Mouse (Mus musculus) lung, postnatal 0 days (tissue): ENCODE results near the gene Orc5. TPM values are rescaled to one million over a fixed set of nuclear protein-coding genes. Genes with fewer than 3 reads are reported as not detected.

Source experiments
- ATAC-seq: fragments of 200-750 bp; cut with Nextera tagmentation; 2 replicates; pipeline ENCODE4 v1.8.0; 2017; ENCODE audit warnings: moderate library complexity
- DNase-seq: peaks from one replicate; pipeline ENCODE4 v3.0.0-alpha.2; 2016; ENCODE audit warnings: low spot score
- H3K27ac ChIP-seq: fragments of 300-500 bp; sonication (generic); 2 replicates; pipeline ENCODE4 v1.5.1; 2014; ENCODE audit warnings: antibody characterized with exemption, mild to moderate bottlenecking, low read length, mixed read lengths
- H3K27me3 ChIP-seq: fragments of 300-500 bp; sonication (generic); replicated peaks from 2 replicates; pipeline ENCODE4 v1.6.1; 2014; ENCODE audit warnings: low read length, mixed read lengths; ENCODE audit not compliant: insufficient read depth
- H3K36me3 ChIP-seq: fragments of 300-500 bp; sonication (generic); 2 replicates; pipeline ENCODE4 v1.6.1; 2014; ENCODE audit warnings: low read length, mixed read lengths; ENCODE audit not compliant: insufficient read depth
- H3K4me1 ChIP-seq: fragments of 300-500 bp; sonication (generic); 2 replicates; pipeline ENCODE4 v1.6.1; 2014; ENCODE audit warnings: antibody characterized with exemption, low read depth, low read length, mixed read lengths; ENCODE audit not compliant: insufficient read depth
- H3K4me2 ChIP-seq: fragments of 300-500 bp; sonication (generic); replicated peaks from 2 replicates; pipeline ENCODE4 v1.6.1; 2014; ENCODE audit warnings: low read depth, mild to moderate bottlenecking, low read length, moderate library complexity, mixed read lengths
- H3K4me3 ChIP-seq: fragments of 300-500 bp; sonication (generic); 2 replicates; pipeline ENCODE4 v1.5.1; 2014; ENCODE audit warnings: low read depth, low read length
- H3K9ac ChIP-seq: fragments of 300-500 bp; sonication (generic); replicated peaks from 2 replicates; pipeline ENCODE4 v1.6.1; 2014; ENCODE audit warnings: low read depth, mild to moderate bottlenecking
- H3K9me3 ChIP-seq: fragments of 300-500 bp; sonication (generic); 2 replicates; pipeline ENCODE4 v1.6.1; 2016; ENCODE audit warnings: low read length, mixed read lengths
- CTCF ChIP-seq: IDR thresholded peaks from 2 replicates; pipeline ENCODE4 v1.5.1; 2016; ENCODE audit warnings: antibody characterized with exemption, mild to moderate bottlenecking
- EP300 ChIP-seq: IDR thresholded peaks from 2 replicates; pipeline ENCODE4 v1.6.1; 2016; ENCODE audit warnings: antibody characterized with exemption, mild to moderate bottlenecking, control low read depth
- WGBS: fragments of 180-500 bp; shearing (Covaris S2); extraction: QIAGEN DNeasy Blood & Tissue Kit; methylation state at CpG from one replicate; pipeline ENCODE4 v1.1.7; 2014; 5-methylcytosine and 5-hydroxymethylcytosine counted together
- polyA plus RNA-seq: library from polyadenylated mRNA; unstranded; fragments of >200 nt; fragmentation: Nextera tagmentation; extraction: Ambion mirVana; gene quantifications from 2 replicates; pipeline ENCODE4 v1.2.1, GENCODE M21; 2015

Orc5 gene
- 22.6 and 25.0 TPM in 2 replicates for polyA plus RNA-seq

DNA sequence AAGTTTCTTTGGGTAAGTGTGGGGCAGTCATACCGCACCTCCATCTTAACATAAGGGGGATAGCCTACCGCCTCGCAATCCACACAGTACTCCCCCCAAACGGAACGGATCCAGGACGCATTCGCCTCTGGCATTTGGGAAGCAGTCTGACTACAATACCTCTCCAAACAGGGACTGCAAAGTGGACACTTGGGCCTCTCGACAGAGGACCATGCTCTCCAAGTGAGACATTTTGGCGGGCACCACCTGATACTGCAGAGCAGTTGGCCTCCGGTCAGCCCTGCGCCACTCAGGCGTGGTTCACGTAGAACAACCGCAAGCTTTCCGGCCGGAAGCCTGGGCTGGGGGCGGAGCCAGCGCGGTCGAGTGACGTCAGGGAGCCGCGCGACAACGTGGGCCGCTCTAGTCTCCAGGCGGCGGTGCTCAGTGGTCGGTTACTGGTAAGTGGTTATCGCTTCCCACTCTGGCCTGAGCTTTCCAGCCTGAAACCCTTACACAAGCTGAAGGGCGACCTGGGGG is at the start of gene Orc5:
Orc5 (minus strand) TSS at position 397 of the 519 bp plus-strand sequence.
- ATAC-seq (peak; percentile 100), DNase-seq (peak; percentile 96)
- no peaks in the 10 kb centered on the region; the same call in 1 of the 2 replicates for H3K4me1 ChIP-seq
- peak; percentile 26 for TF ChIP-seq CTCF
- TF ChIP-seq EP300, result no peak
- H3K9me3 ChIP-seq, result no peaks in the 10 kb centered on the region
- H3K36me3 ChIP-seq, result peaks cover 8% of the 10 kb centered on the region
- peak within 1 kb of the TSS; percentile 82 for H3K4me2 ChIP-seq
- H3K27me3 ChIP-seq, result no peaks in the 10 kb centered on the region
- under 1% methylated on average over 31 of the region's 31 CpGs for WGBS
- peak within 1 kb of the TSS; percentile 75 for H3K4me3 ChIP-seq
- H3K9ac ChIP-seq, result peak within 1 kb of the TSS; percentile 86
- peak within 1 kb of the TSS; percentile 88 for H3K27ac ChIP-seq

DNA sequence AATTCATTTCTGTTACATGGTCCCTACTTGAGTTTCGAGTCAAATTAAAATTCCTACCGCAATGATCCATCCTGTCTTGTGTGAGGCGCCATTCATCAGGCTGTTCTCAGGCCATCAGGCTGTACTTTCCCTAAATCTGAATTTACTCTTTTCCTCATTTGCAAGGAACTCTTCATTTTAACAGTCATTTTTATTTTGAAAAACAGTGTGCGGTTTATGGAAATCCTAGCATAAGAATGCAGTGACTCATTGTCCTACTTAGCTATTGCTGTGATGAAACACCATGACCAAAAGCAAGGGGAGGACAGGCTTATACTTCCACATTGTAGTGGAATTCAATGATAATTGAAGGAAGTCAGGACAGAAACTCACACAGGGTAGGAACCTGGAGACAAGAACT is 46.8 kb upstream of the Orc5 start:
- TF ChIP-seq EP300 (no peak), CTCF (no peak)
- DNase-seq (no peak), ATAC-seq (no peak)
- no peaks in the 10 kb centered on the region for H3K36me3 ChIP-seq
- H3K4me2 ChIP-seq, result no peak overlapping the region
- no peak overlapping the region for H3K27ac ChIP-seq
- H3K27me3 ChIP-seq, result no peaks in the 10 kb centered on the region
- WGBS, result 95% methylated on average over 4 of the region's 4 CpGs
- no peak overlapping the region for H3K4me3 ChIP-seq
- no peak overlapping the region for H3K9ac ChIP-seq
- H3K4me1 ChIP-seq, result no peaks in the 10 kb centered on the region
- no peaks in the 10 kb centered on the region for H3K9me3 ChIP-seq

DNA sequence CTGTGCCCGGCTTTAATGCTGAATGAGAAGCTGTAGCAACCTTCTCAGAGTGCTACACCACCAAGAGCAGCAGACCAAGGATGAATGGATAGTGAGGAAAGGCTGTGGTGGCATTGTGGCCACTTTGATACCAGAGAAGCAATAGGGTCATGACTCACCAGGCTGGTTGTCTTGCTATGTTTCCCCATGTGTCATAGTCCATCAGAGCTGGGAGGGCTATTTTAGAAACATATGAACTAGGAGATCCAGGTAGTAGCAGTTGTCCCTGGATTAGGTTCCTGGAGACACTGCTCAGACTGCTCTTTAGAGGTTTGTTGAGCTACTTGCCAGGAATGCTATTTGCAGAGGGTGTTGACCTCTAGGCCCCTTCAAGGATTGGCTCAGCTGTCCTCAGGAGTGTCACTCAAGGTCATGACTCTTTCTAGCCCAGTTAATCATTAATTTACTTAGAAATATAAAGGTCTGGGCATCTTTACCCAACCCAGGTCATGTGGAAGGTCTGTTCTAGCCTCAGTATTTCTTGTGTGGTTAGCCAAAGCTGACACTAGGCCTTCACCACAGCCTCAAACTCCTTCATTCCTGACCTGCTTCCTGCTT is 39.2 kb upstream of the Orc5 start:
- TF ChIP-seq EP300 (no peak), CTCF (no peak)
- no peak for ATAC-seq
- 35% methylated on average over 1 of the region's 1 CpGs for WGBS

DNA sequence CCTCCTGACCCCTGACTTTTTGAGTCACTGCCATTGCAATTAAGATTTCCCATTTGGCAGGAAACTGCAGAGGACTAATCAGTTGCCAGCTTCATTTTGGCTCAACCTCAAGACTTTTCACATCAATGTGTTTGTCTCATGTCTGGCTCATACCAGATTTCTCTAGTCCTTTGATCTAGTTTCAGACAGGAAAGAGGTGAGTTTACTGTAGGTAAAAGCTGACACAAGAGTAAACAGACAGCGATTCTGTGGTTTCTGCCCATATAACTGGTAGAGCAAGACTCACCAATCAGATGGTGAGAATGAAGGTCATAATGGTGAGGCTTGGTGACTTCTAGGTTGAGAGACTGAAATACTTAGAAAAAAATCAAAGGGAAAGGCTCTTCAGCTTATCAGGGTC is 37.3 kb upstream of the Orc5 start:
- ATAC-seq, result no peak

More for the DNA sequence above, 39.2 kb upstream of the Orc5 start:
- DNase-seq, result no peak
- no peak overlapping the region for H3K9ac ChIP-seq
- H3K36me3 ChIP-seq, result no peaks in the 10 kb centered on the region
- H3K27me3 ChIP-seq, result no peaks in the 10 kb centered on the region
- H3K27ac ChIP-seq, result no peak overlapping the region
- no peaks in the 10 kb centered on the region for H3K4me1 ChIP-seq
- no peaks in the 10 kb centered on the region for H3K9me3 ChIP-seq
- H3K4me2 ChIP-seq, result no peak overlapping the region
- H3K4me3 ChIP-seq, result no peak overlapping the region

DNA sequence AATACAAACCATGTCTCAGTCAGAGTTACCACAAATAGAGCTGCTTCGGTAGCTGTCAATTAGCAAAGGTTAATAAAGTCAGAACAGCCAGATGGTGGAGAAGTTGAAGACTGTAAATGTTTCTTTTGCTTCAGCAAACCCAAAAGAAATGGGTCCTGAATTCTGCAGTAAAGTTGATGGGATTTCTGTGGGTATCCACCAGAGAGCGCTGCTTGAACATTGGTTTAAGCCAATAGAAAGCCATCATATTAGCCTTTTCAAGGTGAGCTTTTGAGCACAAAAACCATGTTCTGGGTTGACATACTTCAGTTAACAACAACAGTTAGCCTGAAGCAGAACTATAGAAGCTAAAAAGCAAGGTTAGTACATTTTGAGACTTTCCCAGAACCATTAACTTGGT is 34.3 kb upstream of the Orc5 start:
- H3K27ac ChIP-seq, result no peak overlapping the region
- H3K27me3 ChIP-seq, result no peaks in the 10 kb centered on the region
- no peak overlapping the region for H3K4me3 ChIP-seq
- WGBS, result 68% methylated on average over 2 of the region's 2 CpGs
- H3K4me1 ChIP-seq, result no peaks in the 10 kb centered on the region
- no peak overlapping the region for H3K4me2 ChIP-seq
- no peaks in the 10 kb centered on the region for H3K9me3 ChIP-seq
- peak; percentile 23; the same call in 1 of the 2 replicates for TF ChIP-seq CTCF
- TF ChIP-seq EP300, result no peak
- no peak for DNase-seq
- ATAC-seq, result no peak
- no peak overlapping the region for H3K9ac ChIP-seq
- no peaks in the 10 kb centered on the region for H3K36me3 ChIP-seq

More for the DNA sequence above, 37.3 kb upstream of the Orc5 start:
- Histone ChIP-seq H3K4me2 (no peak overlapping the region), H3K9me3 (no peaks in the 10 kb centered on the region), H3K27me3 (no peaks in the 10 kb centered on the region), H3K4me1 (no peaks in the 10 kb centered on the region), H3K27ac (no peak overlapping the region), H3K9ac (no peak overlapping the region), H3K4me3 (no peak overlapping the region), H3K36me3 (no peaks in the 10 kb centered on the region)
- no peak for DNase-seq
- TF ChIP-seq EP300 (no peak), CTCF (no peak)
- WGBS, result 19% methylated on average over 1 of the region's 1 CpGs

DNA sequence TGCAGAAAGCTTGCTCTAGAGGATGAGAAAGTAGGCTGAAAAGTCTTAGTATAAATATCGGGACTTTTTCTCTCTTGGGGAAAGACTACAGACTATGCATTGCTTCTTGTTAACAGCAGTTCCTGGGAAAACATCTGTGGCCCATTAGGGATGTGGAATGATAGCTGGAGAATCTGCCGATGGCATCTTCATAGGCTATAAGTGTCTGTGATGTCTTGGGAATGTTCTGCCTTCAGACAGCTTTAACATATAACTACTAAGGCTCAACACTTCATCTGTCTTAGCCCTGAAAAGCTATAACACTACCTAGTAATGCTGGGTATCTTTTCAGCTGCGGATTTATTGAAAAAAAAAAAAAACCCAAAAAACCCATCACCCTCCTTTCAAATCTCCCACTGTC is 27.8 kb upstream of the Orc5 start:
- DNase-seq (no peak), ATAC-seq (no peak)
- Histone ChIP-seq H3K27ac (no peak overlapping the region), H3K9ac (no peak overlapping the region), H3K4me1 (no peaks in the 10 kb centered on the region), H3K36me3 (no peaks in the 10 kb centered on the region), H3K4me2 (no peak overlapping the region), H3K27me3 (no peaks in the 10 kb centered on the region), H3K9me3 (no peaks in the 10 kb centered on the region), H3K4me3 (no peak overlapping the region)
- TF ChIP-seq EP300 (no peak), CTCF (no peak)
- 63% methylated on average over 3 of the region's 3 CpGs for WGBS
